Mouse (Mus musculus) liver, adult 2 months (tissue): Measurements from ENCODE around the gene 2300009A05Rik.

Source experiments
- CTCF ChIP-seq: fragments of 200-500 bp; IDR thresholded peaks from 2 replicates; pipeline ENCODE4 v1.5.1; 2011; ENCODE audit warnings: low read depth, low read length, control low read depth
- POLR2A ChIP-seq: fragments of 200-500 bp; IDR thresholded peaks from 2 replicates; pipeline ENCODE4 v1.6.1; 2011; ENCODE audit warnings: low read length, control low read depth; ENCODE audit not compliant: insufficient read depth; ENCODE audit errors: extremely low read depth

DNA sequence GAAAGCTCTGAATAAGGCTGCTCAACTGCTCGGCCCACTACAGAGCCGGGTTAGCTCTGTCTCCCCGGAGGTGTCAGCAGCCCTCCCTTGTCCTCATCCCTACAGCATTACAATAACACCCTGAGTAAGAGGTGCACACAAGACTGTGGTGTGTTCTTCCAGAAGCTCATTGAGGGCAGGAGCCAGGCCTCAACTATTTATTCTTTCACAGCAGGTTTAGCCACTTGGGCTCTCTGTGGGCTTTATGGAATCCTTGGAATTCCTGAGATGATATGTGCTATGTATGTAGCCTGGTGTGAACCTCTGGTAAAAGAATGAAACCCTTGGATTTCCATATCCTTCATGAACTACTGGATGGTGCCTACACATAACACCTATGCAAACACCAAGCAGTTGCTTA, 49.8 kb downstream of the 2300009A05Rik start:
- TF ChIP-seq POLR2A (no peak), CTCF (no peak)
